Mouse (Mus musculus): ENCODE data around the gene Srsf2.

DNA sequence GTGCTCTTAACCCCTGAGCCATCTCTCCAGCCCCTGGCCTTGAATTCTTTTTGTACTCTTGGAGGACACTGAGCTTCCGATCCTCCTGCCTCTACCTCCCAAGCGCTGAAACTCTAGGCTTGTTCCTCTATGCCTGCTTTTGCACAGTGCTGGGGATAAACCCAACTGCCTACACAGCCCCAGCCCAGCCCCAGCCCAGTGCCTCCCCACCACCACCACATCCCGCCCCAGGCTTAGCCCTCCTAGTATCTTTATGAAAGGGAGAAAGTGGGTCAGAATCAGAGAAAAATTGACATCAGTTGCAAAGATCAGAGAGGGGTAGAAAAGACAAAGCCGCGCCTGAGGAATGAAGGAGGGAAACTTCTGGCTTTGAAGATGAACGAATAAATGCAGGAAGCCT lies 31.2 kb upstream of the Srsf2 start:
- TF ChIP-seq POLR2AphosphoS5 (IDR thresholded peaks at IDR 0.05; ENCODE audit: insufficient replicate concordance, low read depth, low read length) (no peak), CTCF (IDR thresholded peaks at IDR 0.05; ENCODE audit: low read depth, low read length) (no peak), GATA1 (IDR thresholded peaks at IDR 0.05; ENCODE audit: borderline replicate concordance, low read length) (no peak), TAL1 (conservative IDR thresholded peaks at IDR 0.05; ENCODE audit: low read depth, low read length) (no peak), GATA2 (IDR thresholded peaks at IDR 0.05; ENCODE audit: borderline replicate concordance, low read depth, low read length) (no peak)

Measured in G1E (cell line).